ENCODE assay signal across 23 mouse cellular contexts in the genomic region with DNA sequence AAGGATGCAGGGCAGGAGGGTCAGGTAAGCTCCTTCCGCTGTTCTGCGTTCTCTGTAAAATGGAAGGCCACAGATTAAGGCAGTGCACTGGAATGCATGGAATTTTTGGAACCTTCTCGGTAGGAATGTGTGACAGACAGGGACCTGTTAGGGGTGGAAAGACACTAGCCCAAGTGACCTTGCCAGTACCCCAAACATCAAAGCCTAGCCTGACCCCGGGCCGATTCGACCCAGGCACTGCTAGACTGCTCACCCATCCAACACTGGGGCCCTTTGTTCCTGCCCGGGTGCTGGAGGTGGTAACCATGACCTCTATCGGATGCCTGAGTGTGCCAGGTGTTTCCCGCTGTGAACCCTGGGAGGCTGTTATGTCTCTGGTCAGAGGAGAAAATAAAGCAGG. TPM values are rescaled to one million over a fixed set of nuclear protein-coding genes. Genes with fewer than 3 reads are reported as not detected.
A peak's percentile ranks its signal among the peaks of the same experiment; 100 is the strongest.
DNase-seq lines count a peak whose midpoint lies in the region; ATAC-seq lines count a peak whose summit lies in the region.
"Had no signal": no experiment of that assay in that cellular context is flagged by ENCODE, and none has a peak within 500 bp of the region (broad histone marks: within the 10 kb centered on the region; RNA-seq: fewer than 3 reads in every experiment).

No protein-coding gene starts in this region.

- no peaks in the 10 kb centered on the region for H3K36me3 ChIP-seq in midbrain, embryonic 11.5 days (ENCODE audit: control insufficient read depth, insufficient read depth, low read length)
- no peaks in the 10 kb centered on the region for H3K36me3 ChIP-seq in midbrain, embryonic 14.5 days (ENCODE audit: control insufficient read depth, insufficient read depth, low read length)
- H3K36me3 ChIP-seq in embryonic facial prominence, embryonic 10.5 days (replicated peaks) = no peaks in the 10 kb centered on the region
- H3K36me3 ChIP-seq: embryonic facial prominence, embryonic 12.5 days; heart, embryonic 10.5 days; heart, embryonic 15.5 days had no signal

- H3K4me2 ChIP-seq in midbrain, embryonic 11.5 days = no peak overlapping the region
- no peak overlapping the region for H3K4me2 ChIP-seq in midbrain, embryonic 14.5 days (ENCODE audit: low read length)
- H3K4me2 ChIP-seq: embryonic facial prominence, embryonic 12.5 days; heart, embryonic 15.5 days; hindbrain, embryonic 14.5 days had no signal

- H3K9me3 ChIP-seq in midbrain, embryonic 11.5 days (ENCODE audit: control insufficient read depth, low read length) = no peaks in the 10 kb centered on the region
- no peaks in the 10 kb centered on the region for H3K9me3 ChIP-seq in midbrain, embryonic 14.5 days (ENCODE audit: control insufficient read depth, low read length)
- H3K9me3 ChIP-seq in embryonic facial prominence, embryonic 10.5 days = no peaks in the 10 kb centered on the region
- H3K9me3 ChIP-seq: embryonic facial prominence, embryonic 12.5 days; heart, embryonic 10.5 days; heart, embryonic 15.5 days had no signal

- no peak overlapping the region for H3K9ac ChIP-seq in midbrain, embryonic 11.5 days (ENCODE audit: low read length)
- H3K9ac ChIP-seq in midbrain, embryonic 14.5 days (replicated peaks; ENCODE audit: low read length) = no peak overlapping the region
- H3K9ac ChIP-seq: embryonic facial prominence, embryonic 12.5 days; heart, embryonic 15.5 days; hindbrain, embryonic 14.5 days had no signal

- H3K27ac ChIP-seq in midbrain, embryonic 11.5 days (ENCODE audit: low read depth, low read length) = no peak overlapping the region
- H3K27ac ChIP-seq in midbrain, embryonic 14.5 days (replicated peaks; ENCODE audit: low read depth, low read length) = no peak overlapping the region
- peak overlapping the region; percentile 36 for H3K27ac ChIP-seq in embryonic facial prominence, embryonic 10.5 days (replicated peaks)
- H3K27ac ChIP-seq: embryonic facial prominence, embryonic 12.5 days; heart, embryonic 10.5 days; heart, embryonic 15.5 days; hindbrain, embryonic 14.5 days had no signal

- DNase-seq in embryo, embryonic 10 days (ENCODE audit: low spot score) = peak; percentile 36
- no peak for DNase-seq in embryo, embryonic 11 days
- peak; percentile 89 for DNase-seq in midbrain, embryonic 11.5 days (ENCODE audit: low spot score, missing footprints)
- no peak for DNase-seq in midbrain, embryonic 14.5 days
- DNase-seq in embryonic facial prominence, embryonic 10.5 days (ENCODE audit: low spot score) = peak; percentile 59
- no peak for DNase-seq in frontal cortex, postnatal 36 days (ENCODE audit: low spot score in 2 of 2)
- DNase-seq in left cerebral cortex, adult 8-10 months (ENCODE audit: low spot score in 2 of 2) = no peak
- DNase-seq: adrenal gland, adult 2 months; adrenal gland, postnatal 25 days; cerebellum, adult 18-20 months; cerebellum, adult 9-11 months; cerebellum, postnatal 36 days; heart, adult 18-20 months; heart, postnatal 14 days; kidney, adult 2 months had no signal

- no peak for ATAC-seq in midbrain, embryonic 11.5 days (ENCODE audit: low FRiP score)
- no peak for ATAC-seq in midbrain, embryonic 14.5 days (ENCODE audit: low FRiP score, low TSS enrichment)
- ATAC-seq: forebrain, embryonic 14.5 days; intestine, embryonic 16.5 days had no signal

- H3K4me1 ChIP-seq in midbrain, embryonic 11.5 days (ENCODE audit: control insufficient read depth, insufficient read depth, low read length) = peaks cover 23% of the 10 kb centered on the region
- peaks cover 20% of the 10 kb centered on the region for H3K4me1 ChIP-seq in midbrain, embryonic 14.5 days (ENCODE audit: control insufficient read depth, insufficient read depth, low read length)
- H3K4me1 ChIP-seq in embryonic facial prominence, embryonic 10.5 days = peaks cover 60% of the 10 kb centered on the region

- H3K27me3 ChIP-seq in midbrain, embryonic 11.5 days (ENCODE audit: control insufficient read depth, insufficient read depth, low read length) = no peaks in the 10 kb centered on the region
- H3K27me3 ChIP-seq in midbrain, embryonic 14.5 days (ENCODE audit: control insufficient read depth, insufficient read depth, low read length) = no peaks in the 10 kb centered on the region
- H3K27me3 ChIP-seq in embryonic facial prominence, embryonic 10.5 days (replicated peaks; ENCODE audit: low read depth, poor library complexity, severe bottlenecking) = peaks cover 57% of the 10 kb centered on the region

- WGBS in midbrain, embryonic 11.5 days = 72% methylated on average over 9 of the region's 9 CpGs
- 80% methylated on average over 9 of the region's 9 CpGs for WGBS in midbrain, embryonic 14.5 days
- 43% methylated on average over 9 of the region's 9 CpGs for WGBS in embryonic facial prominence, embryonic 10.5 days

- H3K4me3 ChIP-seq in midbrain, embryonic 11.5 days (ENCODE audit: low read depth, low read length) = no peak overlapping the region
- H3K4me3 ChIP-seq in midbrain, embryonic 14.5 days (replicated peaks; ENCODE audit: low read depth, low read length) = no peak overlapping the region
- H3K4me3 ChIP-seq in embryonic facial prominence, embryonic 10.5 days = no peak overlapping the region
- H3K4me3 ChIP-seq: embryonic facial prominence, embryonic 12.5 days; heart, embryonic 10.5 days; heart, embryonic 15.5 days had no signal

RNA-seq across cellular contexts. Expression of gene Scube3, which starts 3.3 kb away (rescaled TPM):
- polyA plus RNA-seq in midbrain, embryonic 11.5 days (2014; fragmentation: Nextera tagmentation; extraction: Ambion mirVana) = 10.1 and 10.2 TPM in 2 replicates
- polyA plus RNA-seq in midbrain, embryonic 14.5 days (2014; fragmentation: Nextera tagmentation; extraction: Ambion mirVana) = 7.3 and 8.0 TPM in 2 replicates
- polyA plus RNA-seq in embryonic facial prominence, embryonic 10.5 days (2016; fragmentation: Nextera tagmentation; extraction: Ambion mirVana) = 8.7 and 9.7 TPM in 2 replicates
- 1 to 10 TPM; 7.2 to 8.6 (median 7.7) TPM for total RNA-seq in left cerebral cortex, adult 8-10 months (2022)

RNA-seq across cellular contexts. Expression of gene Zfp523, which starts 38.2 kb away (rescaled TPM):
- polyA plus RNA-seq in midbrain, embryonic 11.5 days (2014; fragmentation: Nextera tagmentation; extraction: Ambion mirVana) = 24.6 and 30.2 TPM in 2 replicates
- polyA plus RNA-seq in midbrain, embryonic 14.5 days (2014; fragmentation: Nextera tagmentation; extraction: Ambion mirVana) = 41.8 and 51.9 TPM in 2 replicates
- polyA plus RNA-seq in embryonic facial prominence, embryonic 10.5 days (2016; fragmentation: Nextera tagmentation; extraction: Ambion mirVana) = 32.8 and 35.9 TPM in 2 replicates
- 100 to 1,000 TPM in 3 of 4 experiments, 10 to 100 TPM in 1; 97.7 to 106 (median 102) TPM for total RNA-seq in left cerebral cortex, adult 8-10 months (2022)

RNA-seq across cellular contexts. Expression of gene Tcp11, which starts 58.2 kb away (rescaled TPM):
- polyA plus RNA-seq in midbrain, embryonic 11.5 days (2014; fragmentation: Nextera tagmentation; extraction: Ambion mirVana) = 0.70 and 1.0 TPM in 2 replicates
- 0.88 and 1.1 TPM in 2 replicates for polyA plus RNA-seq in midbrain, embryonic 14.5 days (2014; fragmentation: Nextera tagmentation; extraction: Ambion mirVana)
- 0.54 and 0.83 TPM in 2 replicates for polyA plus RNA-seq in embryonic facial prominence, embryonic 10.5 days (2016; fragmentation: Nextera tagmentation; extraction: Ambion mirVana)
- 1 to 10 TPM in 1 of 4 experiments, under 1 TPM in 3; 0.41 to 1.0 (median 0.56) TPM for total RNA-seq in left cerebral cortex, adult 8-10 months (2022)
- total RNA-seq: adrenal gland, postnatal 25 days; gastrocnemius, adult 8-10 months; heart, postnatal 14 days had no signal
- polyA plus RNA-seq: adrenal gland, adult 2 months; C2C12 had no signal

Comparison
In these comparisons a context has a peak if more than half of its experiments do, and no peak if none do; other contexts are left out.
1. DNase-seq: peak in embryo, embryonic 10 days (single experiment), midbrain, embryonic 11.5 days (single experiment) and embryonic facial prominence, embryonic 10.5 days (single experiment); none in embryo, embryonic 11 days (single experiment), midbrain, embryonic 14.5 days (single experiment), frontal cortex, postnatal 36 days (0 of 2) and left cerebral cortex, adult 8-10 months (0 of 2).